In the genomic region with DNA sequence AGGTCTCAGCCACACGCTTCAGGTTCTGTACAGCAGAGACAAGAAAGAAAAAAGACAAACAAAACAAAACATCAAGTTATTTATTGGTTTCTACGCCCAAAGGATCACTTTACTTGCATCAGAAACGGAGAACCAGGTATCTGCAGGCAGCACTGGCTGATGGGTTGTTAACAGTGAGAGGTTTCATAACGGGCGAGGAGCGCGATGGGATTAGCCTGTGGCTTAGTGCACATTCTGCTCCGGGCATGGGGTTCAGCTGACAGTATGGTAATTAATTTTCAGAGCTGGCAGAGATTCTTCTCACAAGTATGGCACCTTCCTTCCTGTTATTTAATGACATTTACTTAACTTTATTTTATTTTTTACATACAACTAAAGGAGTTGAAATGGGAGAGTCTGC, we compare ENCODE assay signal across 13 mouse cellular contexts.
A peak's percentile ranks its signal among the peaks of the same experiment; 100 is the strongest.
DNase-seq lines count a peak whose midpoint lies in the region; ATAC-seq and TF ChIP-seq lines count a peak whose summit lies in the region.
"Had no signal": no experiment of that assay in that cellular context is flagged by ENCODE, and none has a peak within 500 bp of the region (broad histone marks: within the 10 kb centered on the region; RNA-seq: fewer than 3 reads in every experiment).

No protein-coding gene starts in this region.

- H3K4me3 ChIP-seq in forebrain, embryonic 10.5 days = peak overlapping the region; percentile 12; the same call in 1 of the 2 replicates
- no peak overlapping the region for H3K4me3 ChIP-seq in forebrain, embryonic 11.5 days (ENCODE audit: low read depth, low read length)
- no peak overlapping the region for H3K4me3 ChIP-seq in limb, embryonic 12.5 days (replicated peaks)
- no peak overlapping the region for H3K4me3 ChIP-seq in limb, embryonic 10.5 days
- no peak overlapping the region for H3K4me3 ChIP-seq in forebrain, embryonic 12.5 days (replicated peaks)
- H3K4me3 ChIP-seq in midbrain, postnatal 0 days (ENCODE audit: low read depth, low read length) = no peak overlapping the region
- H3K4me3 ChIP-seq in lung, postnatal 0 days (ENCODE audit: low read depth, low read length) = no peak overlapping the region

- H3K4me2 ChIP-seq in forebrain, embryonic 11.5 days (ENCODE audit: low read depth, low read length, severe bottlenecking) = no peak overlapping the region
- H3K4me2 ChIP-seq in limb, embryonic 12.5 days = peak overlapping the region; percentile 38
- H3K4me2 ChIP-seq in forebrain, embryonic 12.5 days = peak overlapping the region; percentile 40
- H3K4me2 ChIP-seq in midbrain, postnatal 0 days (ENCODE audit: low read depth, low read length, poor library complexity, severe bottlenecking) = peak overlapping the region; percentile 31
- no peak overlapping the region for H3K4me2 ChIP-seq in lung, postnatal 0 days (replicated peaks; ENCODE audit: low read depth, low read length)

- ATAC-seq in forebrain, embryonic 11.5 days (replicated peaks; ENCODE audit: low FRiP score) = no peak; the same call in 1 of the 2 replicates
- no peak for ATAC-seq in limb, embryonic 12.5 days (ENCODE audit: insufficient number of reproducible peaks, insufficient read depth, low FRiP score, low TSS enrichment, low read depth)
- no peak for ATAC-seq in forebrain, embryonic 12.5 days (ENCODE audit: low FRiP score)
- ATAC-seq in midbrain, postnatal 0 days (ENCODE audit: low FRiP score) = no peak; the same call in 1 of the 2 replicates
- ATAC-seq in lung, postnatal 0 days = no peak
- ATAC-seq: inflammation-experienced regulatory T-cells, adult 6 months had no signal

- H3K36me3 ChIP-seq in forebrain, embryonic 10.5 days (replicated peaks) = no peaks in the 10 kb centered on the region
- no peaks in the 10 kb centered on the region for H3K36me3 ChIP-seq in forebrain, embryonic 11.5 days (ENCODE audit: control insufficient read depth, insufficient read depth, low read length)
- H3K36me3 ChIP-seq in limb, embryonic 12.5 days = no peaks in the 10 kb centered on the region
- H3K36me3 ChIP-seq in limb, embryonic 10.5 days = no peaks in the 10 kb centered on the region
- H3K36me3 ChIP-seq in forebrain, embryonic 12.5 days (replicated peaks) = no peaks in the 10 kb centered on the region
- no peaks in the 10 kb centered on the region for H3K36me3 ChIP-seq in midbrain, postnatal 0 days (ENCODE audit: insufficient read depth, low read length)
- no peaks in the 10 kb centered on the region for H3K36me3 ChIP-seq in lung, postnatal 0 days (ENCODE audit: insufficient read depth, low read length)

- no peak for TF ChIP-seq EP300 in lung, postnatal 0 days (IDR thresholded peaks at IDR 0.05)

- no peaks in the 10 kb centered on the region for H3K27me3 ChIP-seq in forebrain, embryonic 10.5 days (ENCODE audit: poor library complexity, severe bottlenecking)
- no peaks in the 10 kb centered on the region for H3K27me3 ChIP-seq in forebrain, embryonic 11.5 days (ENCODE audit: control insufficient read depth, insufficient read depth, low read length)
- no peaks in the 10 kb centered on the region for H3K27me3 ChIP-seq in limb, embryonic 12.5 days
- H3K27me3 ChIP-seq in limb, embryonic 10.5 days (ENCODE audit: low read depth, poor library complexity, severe bottlenecking) = no peaks in the 10 kb centered on the region
- H3K27me3 ChIP-seq in forebrain, embryonic 12.5 days = 0 out of 2 replicates have a peak, but pooled peaks cover 5% of the 10 kb centered on the region
- no peaks in the 10 kb centered on the region for H3K27me3 ChIP-seq in midbrain, postnatal 0 days (ENCODE audit: insufficient read depth, low read length)
- no peaks in the 10 kb centered on the region for H3K27me3 ChIP-seq in lung, postnatal 0 days (replicated peaks; ENCODE audit: insufficient read depth, low read length)

- H3K9me3 ChIP-seq in forebrain, embryonic 10.5 days = no peaks in the 10 kb centered on the region
- no peaks in the 10 kb centered on the region for H3K9me3 ChIP-seq in forebrain, embryonic 11.5 days (ENCODE audit: control insufficient read depth, low read length)
- no peaks in the 10 kb centered on the region for H3K9me3 ChIP-seq in limb, embryonic 12.5 days
- H3K9me3 ChIP-seq in limb, embryonic 10.5 days (replicated peaks) = no peaks in the 10 kb centered on the region
- no peaks in the 10 kb centered on the region for H3K9me3 ChIP-seq in forebrain, embryonic 12.5 days
- no peaks in the 10 kb centered on the region for H3K9me3 ChIP-seq in midbrain, postnatal 0 days (ENCODE audit: low read length)
- H3K9me3 ChIP-seq in lung, postnatal 0 days (ENCODE audit: low read length) = no peaks in the 10 kb centered on the region

- H3K9ac ChIP-seq in forebrain, embryonic 11.5 days (ENCODE audit: low read length) = no peak overlapping the region
- H3K9ac ChIP-seq in limb, embryonic 12.5 days (replicated peaks) = no peak overlapping the region
- peak overlapping the region; percentile 17; the same call in 1 of the 2 replicates for H3K9ac ChIP-seq in forebrain, embryonic 12.5 days
- H3K9ac ChIP-seq in midbrain, postnatal 0 days (replicated peaks; ENCODE audit: low read length, poor library complexity, severe bottlenecking) = no peak overlapping the region
- H3K9ac ChIP-seq in lung, postnatal 0 days (replicated peaks; ENCODE audit: low read depth) = no peak overlapping the region

- DNase-seq in forebrain, embryonic 10.5 days (ENCODE audit: extremely low spot score, low spot score) = no peak
- DNase-seq in forebrain, embryonic 11.5 days (ENCODE audit: low spot score) = no peak
- no peak for DNase-seq in limb, embryonic 10.5 days (ENCODE audit: low spot score)
- DNase-seq in midbrain, postnatal 0 days (ENCODE audit: low spot score) = no peak
- no peak for DNase-seq in frontal cortex, adult 2 months (ENCODE audit: extremely low spot score in 1 of 2, low spot score in 1 of 2)
- no peak for DNase-seq in lung, postnatal 0 days (ENCODE audit: low spot score)
- DNase-seq: adrenal gland, postnatal 14 days; gastrocnemius, postnatal 10 days; kidney, postnatal 14 days; lung, adult 18-20 months had no signal

- no peak for TF ChIP-seq CTCF in midbrain, postnatal 0 days (IDR thresholded peaks at IDR 0.05)
- no peak for TF ChIP-seq CTCF in lung, postnatal 0 days (IDR thresholded peaks at IDR 0.05)

- H3K4me1 ChIP-seq in forebrain, embryonic 10.5 days = peaks cover 20% of the 10 kb centered on the region
- peaks cover 4% of the 10 kb centered on the region; the same call in 1 of the 2 replicates for H3K4me1 ChIP-seq in forebrain, embryonic 11.5 days (replicated peaks; ENCODE audit: control insufficient read depth, insufficient read depth, low read length)
- peaks cover 6% of the 10 kb centered on the region; the same call in 1 of the 2 replicates for H3K4me1 ChIP-seq in limb, embryonic 12.5 days (replicated peaks)
- H3K4me1 ChIP-seq in limb, embryonic 10.5 days = peaks cover 6% of the 10 kb centered on the region
- peaks cover 16% of the 10 kb centered on the region for H3K4me1 ChIP-seq in forebrain, embryonic 12.5 days
- no peaks in the 10 kb centered on the region for H3K4me1 ChIP-seq in midbrain, postnatal 0 days (ENCODE audit: insufficient read depth, low read length)
- no peaks in the 10 kb centered on the region for H3K4me1 ChIP-seq in lung, postnatal 0 days (ENCODE audit: insufficient read depth, low read depth, low read length)

- 0 out of 2 replicates have a peak overlapping the region, but pooled peaks have one; percentile 52 for H3K27ac ChIP-seq in forebrain, embryonic 10.5 days
- H3K27ac ChIP-seq in forebrain, embryonic 11.5 days (ENCODE audit: low read depth, low read length) = no peak overlapping the region
- H3K27ac ChIP-seq in limb, embryonic 12.5 days = no peak overlapping the region
- no peak overlapping the region for H3K27ac ChIP-seq in limb, embryonic 10.5 days
- no peak overlapping the region for H3K27ac ChIP-seq in forebrain, embryonic 12.5 days
- no peak overlapping the region for H3K27ac ChIP-seq in midbrain, postnatal 0 days (ENCODE audit: low read depth, low read length)
- no peak overlapping the region for H3K27ac ChIP-seq in lung, postnatal 0 days (ENCODE audit: low read length)

- 55% methylated on average over 8 of the region's 8 CpGs for WGBS in forebrain, embryonic 10.5 days
- 42% methylated on average over 8 of the region's 8 CpGs for WGBS in forebrain, embryonic 11.5 days
- 56% methylated on average over 8 of the region's 8 CpGs for WGBS in limb, embryonic 12.5 days
- 67% methylated on average over 8 of the region's 8 CpGs for WGBS in limb, embryonic 10.5 days
- 34% methylated on average over 8 of the region's 8 CpGs for WGBS in forebrain, embryonic 12.5 days
- WGBS in midbrain, postnatal 0 days = 32% methylated on average over 8 of the region's 8 CpGs
- 53% methylated on average over 8 of the region's 8 CpGs for WGBS in lung, postnatal 0 days

Comparison
In these comparisons a context has a peak if more than half of its experiments do, and no peak if none do; other contexts are left out.
1. H3K4me2 ChIP-seq: peak in limb, embryonic 12.5 days (single experiment), forebrain, embryonic 12.5 days (single experiment) and midbrain, postnatal 0 days (single experiment); none in forebrain, embryonic 11.5 days (single experiment) and lung, postnatal 0 days (single experiment).